Mouse (Mus musculus) thymus, adult 2 months (tissue): ENCODE data around the gene Wdr78. TPM values are rescaled to one million over a fixed set of nuclear protein-coding genes. Genes with fewer than 3 reads are reported as not detected.

ENCODE experiments used
- DNase-seq: peaks from one replicate; pipeline ENCODE4 v3.0.0; 2021
- H3K27ac ChIP-seq: fragments of 200-500 bp; 2 replicates; pipeline ENCODE4 v1.5.1; 2012; ENCODE audit warnings: low read length, control low read depth; ENCODE audit not compliant: control insufficient read depth, insufficient read depth
- H3K27me3 ChIP-seq: fragments of 200-500 bp; 2 replicates; pipeline ENCODE4 v1.6.1; 2012; ENCODE audit warnings: mild to moderate bottlenecking, low read length, moderate library complexity, mixed read lengths; ENCODE audit not compliant: control insufficient read depth, insufficient read depth
- H3K36me3 ChIP-seq: fragments of 200-500 bp; 2 replicates; pipeline ENCODE4 v1.6.1; 2012; ENCODE audit warnings: mild to moderate bottlenecking, low read length, moderate library complexity; ENCODE audit not compliant: control insufficient read depth, insufficient read depth
- H3K4me1 ChIP-seq: fragments of 200-500 bp; replicated peaks from 2 replicates; pipeline ENCODE4 v1.6.1; 2012; ENCODE audit warnings: low read length; ENCODE audit not compliant: control insufficient read depth, insufficient read depth
- H3K4me3 ChIP-seq: fragments of 200-500 bp; 2 replicates; pipeline ENCODE4 v1.5.1; 2012; ENCODE audit warnings: mild to moderate bottlenecking, low read length, control low read depth, moderate library complexity; ENCODE audit not compliant: control insufficient read depth, insufficient read depth
- CTCF ChIP-seq: fragments of 200-500 bp; IDR thresholded peaks from 2 replicates; pipeline ENCODE4 v1.5.1; 2012; ENCODE audit warnings: mild to moderate bottlenecking, control low read depth, low read length, moderate library complexity, borderline replicate concordance; ENCODE audit not compliant: control insufficient read depth, poor library complexity, insufficient read depth; ENCODE audit errors: extremely low read depth
- POLR2A ChIP-seq: fragments of 200-500 bp; IDR thresholded peaks from 2 replicates; pipeline ENCODE4 v1.6.1; 2012; ENCODE audit warnings: mild to moderate bottlenecking, low read length, control low read depth, moderate library complexity; ENCODE audit not compliant: control insufficient read depth, poor library complexity, insufficient read depth; ENCODE audit errors: extremely low read depth
- WGBS: fragments of 180-500 bp; shearing (Covaris S2); methylation state at CpG from one replicate; pipeline ENCODE4 v1.1.7; 2018; 5-methylcytosine and 5-hydroxymethylcytosine counted together
- polyA plus RNA-seq: library from polyadenylated mRNA; depleted of rRNA; stranded (reverse); fragments of >200 nt; gene quantifications from 2 replicates; pipeline ENCODE4 v1.2.3, GENCODE M21; 2012

Wdr78 gene
- polyA plus RNA-seq, 1 experiment = 54.6 TPM

DNA sequence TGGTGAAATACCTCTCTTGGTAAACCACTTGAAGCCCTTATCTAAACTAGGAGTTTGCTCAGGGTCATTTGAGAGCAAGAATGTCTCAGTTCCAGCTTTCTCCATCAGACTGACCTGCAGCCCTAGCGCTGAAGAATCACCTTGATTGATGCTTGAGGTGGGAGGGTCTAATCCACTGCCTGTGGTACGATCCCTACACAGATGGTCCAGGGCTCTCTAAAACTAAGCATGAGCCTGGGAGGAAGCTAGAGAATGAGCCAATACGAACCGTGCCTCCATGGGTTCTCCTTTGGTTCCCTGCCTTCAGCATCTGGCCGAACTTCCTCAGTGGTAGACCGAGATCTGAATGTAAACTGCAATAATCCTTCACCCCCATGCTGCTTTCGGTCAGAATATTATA is 86.6 kb downstream of the Wdr78 start:
- 96% methylated on average over 7 of the region's 7 CpGs for WGBS
- Histone ChIP-seq H3K4me1 (peaks cover 11% of the 10 kb centered on the region), H3K4me3 (no peak overlapping the region), H3K36me3 (no peaks in the 10 kb centered on the region), H3K27me3 (no peaks in the 10 kb centered on the region), H3K27ac (no peak overlapping the region)
- DNase-seq = no peak
- TF ChIP-seq POLR2A (no peak), CTCF (no peak)

DNA sequence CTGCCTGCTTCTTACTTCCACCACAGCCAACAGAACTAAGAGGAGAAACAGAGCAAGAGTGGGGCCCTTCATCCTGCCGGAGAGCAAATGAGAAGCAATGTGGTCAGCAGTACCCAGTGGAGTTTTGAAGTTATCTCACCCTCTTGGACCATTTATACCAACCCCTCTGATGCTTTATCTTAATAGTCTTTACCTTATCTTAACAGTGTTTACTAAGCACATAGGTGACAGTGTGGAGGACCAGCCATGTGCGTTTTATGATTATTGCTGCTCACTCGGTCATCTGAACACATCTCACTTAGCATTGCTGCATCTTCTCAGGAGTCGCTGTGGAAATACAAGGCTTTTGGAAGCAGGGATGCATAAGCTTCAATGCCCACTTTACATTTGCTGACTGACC is 87.7 kb downstream of the Wdr78 start, which contains the start of gene Insl5:
Gene Insl5, minus strand, starts transcription at position 222 of the 400 bp plus-strand sequence.
- Histone ChIP-seq H3K4me3 (no peak within 1 kb of the TSS), H3K27ac (peak within 1 kb of the TSS; percentile 47), H3K4me1 (peaks cover 11% of the 10 kb centered on the region), H3K27me3 (no peaks in the 10 kb centered on the region), H3K36me3 (no peaks in the 10 kb centered on the region)
- DNase-seq = no peak
- TF ChIP-seq POLR2A = no peak
- TF ChIP-seq CTCF = no peak
- 73% methylated on average over 4 of the region's 4 CpGs for WGBS

- TF ChIP-seq POLR2A (no peak), CTCF (no peak)
- Histone ChIP-seq H3K4me1 (peaks cover 38% of the 10 kb centered on the region), H3K36me3 (no peaks in the 10 kb centered on the region), H3K4me3 (no peak overlapping the region), H3K27me3 (no peaks in the 10 kb centered on the region), H3K27ac (peak overlapping the region; percentile 36; the same call in 1 of the 2 replicates)
- whole genome bisulfite sequencing = 90% methylated on average over 4 of the region's 4 CpGs
- DNase-seq = no peak
Observed at GRCm38 (mm10) chr4:103013490-103013889, 100.9 kb downstream of the Wdr78 start.

DNA sequence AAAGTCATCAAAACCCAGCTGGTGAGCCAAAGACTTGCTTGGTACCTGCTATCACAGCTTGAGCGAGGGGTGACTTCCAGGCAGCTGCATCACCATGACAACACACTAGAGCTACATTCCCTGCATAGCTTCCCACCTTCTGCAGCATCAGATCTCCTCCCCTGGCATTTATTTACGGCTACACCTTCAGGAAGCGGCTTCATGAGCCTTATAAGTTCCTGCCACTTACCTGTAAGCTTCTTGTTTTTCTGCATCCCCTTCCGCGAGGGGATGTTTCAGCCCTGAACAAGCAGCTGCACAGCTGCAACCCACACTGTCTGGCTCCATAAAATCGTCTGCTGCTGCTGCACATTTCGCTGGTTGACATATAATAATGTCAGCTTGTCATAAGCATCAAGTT is 102.5 kb downstream of the Wdr78 start:
- no peak for TF ChIP-seq CTCF
- no peak for TF ChIP-seq POLR2A
- 44% methylated on average over 7 of the region's 7 CpGs for WGBS

DNA sequence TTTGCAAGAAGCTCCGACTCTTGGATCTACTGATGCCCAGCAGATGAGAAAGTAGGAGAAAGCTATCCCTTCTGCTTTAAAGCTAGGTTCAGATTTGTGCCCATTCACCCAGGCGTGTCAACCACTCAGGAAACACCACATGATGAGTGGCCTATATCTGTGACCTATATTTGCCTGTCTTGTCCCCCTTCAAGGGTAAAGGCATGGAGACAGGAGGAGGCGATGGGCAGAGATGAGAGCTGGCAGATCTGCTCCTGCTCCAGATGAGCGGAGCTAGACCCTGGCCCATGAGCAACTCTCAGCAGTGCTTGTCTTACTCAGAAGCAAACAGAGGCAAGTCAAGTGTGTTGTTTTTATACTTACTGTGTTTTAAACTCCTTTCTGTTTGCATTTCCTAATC is 103.6 kb downstream of the Wdr78 start:
- WGBS = 73% methylated on average over 4 of the region's 4 CpGs
- Histone ChIP-seq H3K27ac (peak overlapping the region; percentile 88), H3K4me1 (peaks cover 36% of the 10 kb centered on the region), H3K36me3 (no peaks in the 10 kb centered on the region), H3K27me3 (no peaks in the 10 kb centered on the region), H3K4me3 (peak overlapping the region; percentile 27)
- no peak for TF ChIP-seq CTCF
- TF ChIP-seq POLR2A = no peak
- DNase-seq = peak; percentile 35

More for the DNA sequence above, 102.5 kb downstream of the Wdr78 start:
- H3K36me3 ChIP-seq = no peaks in the 10 kb centered on the region
- DNase-seq = peak; percentile 55
- H3K27me3 ChIP-seq = no peaks in the 10 kb centered on the region
- H3K27ac ChIP-seq = peak overlapping the region; percentile 95
- peaks cover 35% of the 10 kb centered on the region for H3K4me1 ChIP-seq
- H3K4me3 ChIP-seq = peak overlapping the region; percentile 35

DNA sequence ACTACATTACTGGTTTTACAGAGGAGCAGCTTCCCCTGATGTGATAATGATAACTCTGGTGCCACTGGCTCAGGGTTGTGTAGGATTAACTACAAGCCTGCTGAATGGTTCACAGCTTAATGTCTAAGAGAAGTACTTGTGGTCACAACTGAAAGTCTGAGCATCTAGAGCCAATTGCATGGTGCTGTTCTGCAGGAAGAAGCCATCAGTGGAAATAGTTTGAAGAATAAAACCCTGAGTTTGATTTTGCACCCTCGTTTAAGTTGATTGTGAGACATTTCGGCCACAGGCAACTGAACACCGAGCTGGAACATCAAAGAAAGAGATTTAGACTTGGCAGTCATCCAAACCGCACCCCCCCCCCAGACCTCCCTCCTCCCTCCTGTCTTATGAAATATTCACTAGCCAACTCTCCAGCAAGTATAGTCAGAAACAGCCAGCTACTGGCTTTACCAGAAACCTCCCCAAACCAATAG is 107.4 kb downstream of the Wdr78 start:
- TF ChIP-seq POLR2A (no peak), CTCF (no peak)
- WGBS = 0% methylated on average over 4 of the region's 4 CpGs
- no peak for DNase-seq
- Histone ChIP-seq H3K4me3 (no peak overlapping the region), H3K27me3 (no peaks in the 10 kb centered on the region), H3K27ac (peak overlapping the region; percentile 36), H3K4me1 (peaks cover 29% of the 10 kb centered on the region), H3K36me3 (peaks cover 11% of the 10 kb centered on the region; the same call in 1 of the 2 replicates)

DNA sequence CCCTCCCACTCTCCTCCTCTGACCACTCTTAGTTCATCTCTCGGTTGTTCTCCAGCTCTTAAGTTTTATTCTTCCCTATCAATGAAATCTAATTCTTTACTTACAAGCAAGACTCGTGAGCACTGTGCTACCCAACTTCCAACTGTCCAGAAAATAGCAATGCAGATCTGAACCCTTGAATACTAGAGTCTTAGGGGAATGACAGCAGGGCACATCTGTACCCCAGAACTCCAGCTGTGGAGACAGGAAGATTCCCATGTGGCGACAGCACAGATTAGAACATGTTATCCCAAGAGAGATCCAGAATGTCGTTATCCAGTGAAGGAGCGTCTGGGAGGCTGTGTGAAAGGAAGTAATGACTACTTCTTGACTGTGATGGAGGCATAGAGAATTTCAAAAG is 108.1 kb downstream of the Wdr78 start:
- Histone ChIP-seq H3K36me3 (peaks cover 11% of the 10 kb centered on the region; the same call in 1 of the 2 replicates), H3K27ac (no peak overlapping the region), H3K4me1 (peaks cover 28% of the 10 kb centered on the region), H3K4me3 (no peak overlapping the region), H3K27me3 (no peaks in the 10 kb centered on the region)
- DNase-seq = no peak
- 93% methylated on average over 5 of the region's 5 CpGs for WGBS
- TF ChIP-seq CTCF = no peak
- no peak for TF ChIP-seq POLR2A
